Mouse (Mus musculus) kidney, postnatal 36 days (tissue): ENCODE results near the gene Gucy2c.
"Not testable (repeated sequence)": the region's sequence is repeated elsewhere in the genome, so short reads cannot be mapped to it uniquely, and the experiment has no call there.

Experiments used
- DNase-seq, 2 experiments: peaks; one replicate each; pipeline ENCODE4 v3.0.0; 2021 to 2022; ENCODE audit warnings: mixed read lengths in 2 of 2

Gene Gucy2c

GRCm38 (mm10) chr6:136803093-136803738 is 21.7 kb upstream of the Gucy2c start:
- DNase-seq, result no peak

GRCm38 (mm10) chr6:136801274-136801673 is 19.7 kb upstream of the Gucy2c start:
- DNase-seq, result no peak

DNA sequence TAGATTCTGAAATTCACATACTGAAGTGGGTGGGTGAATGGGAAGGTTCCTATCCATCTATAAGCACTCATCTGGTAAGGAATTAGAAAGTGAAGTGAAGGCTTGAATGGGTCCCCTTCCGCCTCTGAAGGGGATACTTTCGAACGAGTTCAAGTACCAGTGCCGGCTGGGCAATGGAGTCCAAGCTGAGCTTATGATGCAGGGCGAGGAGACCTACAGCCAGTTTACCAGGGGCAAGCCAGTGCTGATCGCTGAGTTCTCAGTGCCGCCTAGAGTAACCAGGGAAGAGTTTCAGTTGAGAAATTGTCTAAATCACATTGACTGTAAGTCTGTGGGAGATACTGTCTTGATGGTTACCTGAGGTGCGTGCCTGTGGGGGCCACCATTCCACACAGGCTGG is 19.1 kb upstream of the Gucy2c start:
- no peak for DNase-seq

GRCm38 (mm10) chr6:136797874-136798693 is 16.5 kb upstream of the Gucy2c start:
- not testable (repeated sequence) for DNase-seq

DNA sequence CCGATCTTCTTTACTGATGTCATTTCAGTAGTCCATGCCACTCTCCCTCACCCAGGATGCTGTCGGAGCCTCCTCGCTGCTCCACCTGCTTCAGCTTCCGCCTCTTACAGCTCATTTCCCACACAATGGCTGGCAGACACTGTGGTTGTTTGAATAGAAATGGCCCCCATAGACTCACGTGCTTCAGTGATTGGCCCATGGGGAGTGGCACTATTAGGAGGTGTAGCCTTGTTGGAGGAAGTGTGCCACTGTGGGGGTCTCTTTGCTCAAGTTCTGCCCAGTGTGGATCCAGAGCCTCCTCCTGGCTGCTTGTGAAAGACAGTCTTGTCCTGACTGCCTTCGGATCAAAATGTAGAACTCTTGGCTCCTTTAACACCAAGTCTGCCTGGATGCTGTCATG is 14.3 kb upstream of the Gucy2c start:
- no peak for DNase-seq

- DNase-seq, result no peak
Observed at GRCm38 (mm10) chr6:136795110-136795509, 13.5 kb upstream of the Gucy2c start.

DNA sequence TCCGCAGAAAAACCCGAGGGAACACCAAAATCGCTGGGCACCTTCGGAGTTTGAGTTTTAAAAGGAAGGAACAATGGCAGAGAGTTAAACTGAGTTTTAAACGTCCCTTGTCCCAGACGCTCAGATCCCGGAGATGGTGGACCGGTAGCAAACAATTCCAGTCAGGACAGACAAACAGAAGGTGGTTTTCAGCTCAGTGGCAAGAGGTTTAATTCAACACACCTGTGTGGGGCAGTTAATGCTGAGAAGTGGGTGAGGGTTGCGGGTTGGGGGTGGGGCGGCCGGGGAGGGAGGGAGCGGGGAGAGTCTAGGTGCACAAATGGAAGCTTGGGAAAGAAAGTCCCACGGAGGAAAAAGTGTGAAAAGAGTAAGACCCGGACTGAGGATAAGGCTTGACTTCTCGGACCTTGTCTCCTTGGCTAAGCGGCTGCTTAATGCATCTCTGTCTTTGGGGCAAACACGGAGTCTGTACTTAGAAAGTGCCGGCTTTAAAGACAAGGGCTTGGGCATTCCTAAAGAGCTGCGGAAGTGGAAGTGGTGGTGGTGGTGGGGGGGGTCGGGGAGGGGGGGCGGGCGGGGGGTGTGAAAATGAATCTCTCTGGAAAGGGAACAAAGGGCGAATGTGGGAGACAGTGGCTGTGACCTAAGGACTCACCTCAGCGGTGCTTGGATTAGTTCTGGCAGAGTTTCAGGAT is 12.4 kb upstream of the Gucy2c start:
- no peak for DNase-seq

DNA sequence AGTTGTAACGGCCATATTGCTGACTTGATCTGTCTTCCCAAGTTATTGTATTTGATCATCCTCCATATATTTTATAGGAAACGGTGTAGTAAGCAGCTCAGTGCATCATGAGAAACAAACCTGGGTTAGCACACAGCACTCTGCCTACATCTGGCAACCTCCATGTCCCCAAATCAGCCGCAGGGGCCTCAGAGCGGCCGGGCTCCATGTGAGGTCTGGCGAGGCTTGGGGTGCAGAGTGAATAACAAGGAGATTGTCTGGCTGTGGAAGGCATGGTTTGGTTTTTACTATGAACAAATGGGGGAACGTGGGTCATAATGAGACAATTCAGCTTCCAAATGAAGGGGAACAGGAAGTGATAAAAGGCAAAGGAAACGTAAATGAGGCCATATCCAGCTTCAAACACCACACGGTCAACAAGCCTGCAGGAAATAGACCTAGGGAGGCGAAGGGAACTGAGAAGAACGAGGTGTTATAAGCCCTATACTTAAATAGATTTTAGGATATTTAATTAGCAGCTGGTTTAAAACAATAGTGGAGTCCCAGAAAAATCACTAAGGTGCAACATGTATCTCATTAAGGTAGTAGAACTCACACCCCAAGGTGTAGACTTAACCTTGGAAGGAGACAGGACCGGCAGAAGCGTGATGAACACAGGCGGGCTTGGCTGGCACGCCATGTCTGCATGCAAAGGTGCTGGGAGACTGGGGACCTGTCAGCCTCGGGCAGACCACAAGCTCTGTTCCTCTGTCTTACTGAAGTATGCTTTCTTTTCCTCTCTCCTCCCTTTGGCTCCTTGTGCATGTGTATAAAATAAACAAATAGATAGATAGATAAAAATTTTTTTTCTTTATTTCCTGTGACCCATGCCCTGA is 11.6 kb upstream of the Gucy2c start:
- no peak for DNase-seq

GRCm38 (mm10) chr6:136789391-136789971 is 7.9 kb upstream of the Gucy2c start:
- DNase-seq, result peak; percentile 55 to 59

DNA sequence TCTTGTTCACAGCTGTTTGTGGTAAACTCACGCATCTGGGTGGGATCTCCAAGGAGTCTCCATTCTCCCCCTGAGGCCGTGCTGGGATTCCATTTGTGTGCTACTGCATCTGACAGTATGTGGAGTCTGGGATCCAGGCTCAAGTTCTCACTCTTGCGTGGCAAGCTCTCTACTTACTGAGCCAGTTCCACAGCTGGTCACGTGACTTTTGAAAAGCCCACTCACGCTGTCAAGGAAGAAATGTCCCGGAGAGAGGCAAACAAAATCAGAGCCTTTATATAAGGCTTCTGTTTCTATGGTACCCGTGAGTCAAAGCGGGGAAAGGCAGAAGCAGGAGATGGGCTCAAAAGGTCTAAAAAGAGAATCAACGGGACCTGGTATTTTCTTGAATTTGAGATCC is 1.2 kb upstream of the Gucy2c start:
- no peak for DNase-seq

- DNase-seq, result no peak
Observed at GRCm38 (mm10) chr6:136782146-136782545, 581 bp upstream of the Gucy2c start.

DNA sequence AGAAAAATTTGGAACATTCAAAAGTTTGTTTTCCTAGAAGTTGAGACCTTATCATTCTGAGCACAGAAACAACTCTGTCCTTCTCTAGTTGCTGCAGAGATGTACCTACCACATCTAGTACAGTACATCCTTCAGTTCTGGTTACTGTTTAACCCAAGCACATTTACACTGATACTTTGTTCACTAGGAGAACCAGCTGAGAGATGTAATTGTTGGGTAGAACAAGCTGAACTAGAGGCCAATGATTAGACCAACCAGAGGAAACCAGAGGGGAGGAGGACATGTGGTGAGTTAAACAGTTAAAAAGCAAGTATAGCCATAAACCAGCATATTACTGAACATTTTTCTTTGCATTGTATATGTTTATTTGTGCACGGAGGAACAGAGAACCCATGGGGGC is 5.2 kb downstream of the Gucy2c start:
- DNase-seq, result peak in 1 of 2 experiments; percentile 13

DNA sequence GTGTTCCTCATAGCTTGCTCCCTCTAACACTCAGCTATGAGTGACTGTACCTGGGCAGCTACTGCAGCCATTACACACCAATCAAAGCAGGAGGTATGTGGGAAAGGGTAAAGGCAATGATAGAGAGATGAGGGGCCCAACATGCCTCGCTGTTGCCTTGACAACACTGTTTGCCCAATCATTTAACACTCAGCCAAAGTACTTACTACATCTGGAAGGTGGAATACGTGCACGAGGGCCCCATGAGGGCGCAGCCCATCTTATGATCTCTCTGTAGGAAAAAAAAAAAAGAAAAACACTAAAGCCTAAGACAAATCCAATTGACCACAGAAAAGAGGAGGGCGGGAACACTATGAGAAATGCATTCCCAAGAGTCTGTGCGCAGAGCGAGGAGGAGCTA is 11.7 kb downstream of the Gucy2c start:
- no peak for DNase-seq

DNA sequence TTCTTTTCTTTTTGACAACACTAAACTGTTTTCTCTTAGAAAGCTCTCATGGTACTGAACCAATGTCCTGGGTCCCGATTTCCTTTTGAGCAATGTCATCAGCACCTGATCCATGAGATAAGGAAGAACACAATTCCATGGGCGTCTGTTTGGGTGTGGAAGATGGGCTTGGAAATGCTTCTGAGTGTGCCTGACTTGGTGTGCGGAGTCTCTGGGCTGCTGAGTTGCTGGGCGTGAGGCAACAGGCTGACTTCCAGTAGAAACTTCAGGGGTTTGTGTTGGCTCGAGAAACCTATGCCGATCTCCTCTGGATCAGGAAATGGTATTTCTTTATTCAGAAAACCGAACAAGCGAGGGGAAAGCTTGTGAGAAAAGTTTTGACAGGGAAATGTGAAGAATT is 12.4 kb downstream of the Gucy2c start:
- no peak for DNase-seq

- no peak for DNase-seq
Observed at GRCm38 (mm10) chr6:136763912-136764311, 17.7 kb downstream of the Gucy2c start.

DNA sequence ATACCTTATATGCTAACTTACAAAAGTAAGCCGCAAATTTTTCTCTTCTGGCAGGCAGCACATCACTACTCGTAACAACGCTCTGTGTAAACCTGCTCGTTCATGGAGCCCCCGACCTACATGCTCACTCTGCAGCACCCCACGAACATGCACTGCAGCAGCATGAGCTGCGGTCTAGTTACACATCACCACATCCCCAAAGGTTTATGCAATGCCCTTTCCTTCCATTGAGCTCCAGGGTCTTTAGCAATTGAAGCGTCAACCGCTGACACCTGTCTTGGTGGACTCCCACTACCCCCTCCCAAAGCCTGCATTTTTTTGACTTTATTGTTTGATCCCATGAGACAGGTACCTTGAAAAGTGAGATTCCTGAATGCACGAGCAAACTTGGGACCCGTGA is 31.0 kb downstream of the Gucy2c start:
- no peak for DNase-seq

DNA sequence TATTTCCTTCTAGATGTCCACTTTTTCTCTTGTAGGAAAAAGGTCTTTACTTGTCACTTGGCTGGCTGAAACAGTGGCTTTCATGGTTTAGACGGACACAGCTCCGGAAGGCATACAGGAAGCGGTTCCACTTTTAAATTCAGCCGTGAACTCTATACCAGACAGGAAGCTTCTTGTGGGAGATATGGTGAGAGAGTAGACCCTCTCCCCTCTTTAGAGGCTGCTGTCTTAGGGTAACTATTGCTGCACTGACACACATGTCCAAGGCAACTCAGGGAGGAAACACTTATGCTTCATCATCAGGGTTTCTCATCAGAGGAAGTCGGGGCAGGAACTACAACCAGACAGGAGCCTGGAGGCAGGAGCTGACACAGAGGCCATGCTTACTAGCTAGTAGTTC is 36.0 kb downstream of the Gucy2c start:
- DNase-seq, result no peak

DNA sequence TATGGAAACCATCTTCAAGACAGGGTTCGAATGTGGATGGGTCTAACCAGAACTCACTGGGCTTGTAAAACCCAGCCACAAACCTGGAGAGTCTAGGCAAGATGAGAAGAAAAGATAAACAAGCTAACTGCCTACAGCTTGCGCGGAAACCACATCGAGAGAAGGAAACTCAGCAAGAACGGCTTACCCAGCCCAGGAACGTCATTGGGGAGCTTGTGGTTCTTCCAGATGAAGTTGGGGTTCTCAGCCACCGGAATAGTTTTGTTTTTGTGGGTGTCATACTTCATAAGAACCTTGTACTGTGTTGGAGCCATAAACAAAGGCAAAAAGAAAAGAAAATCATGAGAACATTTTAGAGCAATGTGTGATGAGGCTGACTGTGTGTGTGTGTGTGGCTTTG is 37.8 kb downstream of the Gucy2c start:
- DNase-seq, result no peak

GRCm38 (mm10) chr6:136742352-136743118 is 39.0 kb downstream of the Gucy2c start:
- DNase-seq, result peak; percentile 84 to 92

- no peak for DNase-seq
Observed at GRCm38 (mm10) chr6:136741281-136741680, 40.3 kb downstream of the Gucy2c start.

GRCm38 (mm10) chr6:136735766-136736165 is 45.8 kb downstream of the Gucy2c start:
- DNase-seq, result no peak

GRCm38 (mm10) chr6:136728144-136728543 is 53.4 kb downstream of the Gucy2c start:
- DNase-seq, result no peak
